Mouse (Mus musculus) stomach, postnatal 0 days (tissue): ENCODE data around the gene Mtfr1l. TPM values are rescaled to one million over a fixed set of nuclear protein-coding genes. Genes with fewer than 3 reads are reported as not detected.
A peak's percentile ranks its signal among the peaks of the same experiment; 100 is the strongest.

Experiments used
- ATAC-seq: fragments of 200-750 bp; cut with Nextera tagmentation; 2 replicates; pipeline ENCODE4 v1.8.0; 2017; ENCODE audit not compliant: low FRiP score, low TSS enrichment
- DNase-seq: peaks from one replicate; pipeline ENCODE4 v3.0.0-alpha.2; 2016; ENCODE audit warnings: low spot score
- H3K27ac ChIP-seq: fragments of 300-500 bp; sonication (generic); replicated peaks from 2 replicates; pipeline ENCODE4 v1.5.1; 2014; ENCODE audit warnings: mild to moderate bottlenecking, control low read depth
- H3K27me3 ChIP-seq: fragments of 300-500 bp; sonication (generic); 2 replicates; pipeline ENCODE4 v1.6.1; 2014; ENCODE audit warnings: low read length; ENCODE audit not compliant: control insufficient read depth, insufficient read depth
- H3K36me3 ChIP-seq: fragments of 300-500 bp; sonication (generic); 2 replicates; pipeline ENCODE4 v1.6.1; 2014; ENCODE audit warnings: low read length, mixed read lengths; ENCODE audit not compliant: control insufficient read depth, insufficient read depth
- H3K4me1 ChIP-seq: fragments of 300-500 bp; sonication (generic); replicated peaks from 2 replicates; pipeline ENCODE4 v1.6.1; 2014; ENCODE audit warnings: antibody characterized with exemption; ENCODE audit not compliant: control insufficient read depth, insufficient read depth
- H3K4me2 ChIP-seq: fragments of 300-500 bp; sonication (generic); replicated peaks from 2 replicates; pipeline ENCODE4 v1.6.1; 2014; ENCODE audit warnings: low read depth, mild to moderate bottlenecking, control low read depth, moderate library complexity
- H3K4me3 ChIP-seq: fragments of 300-500 bp; sonication (generic); 2 replicates; pipeline ENCODE4 v1.5.1; 2014; ENCODE audit warnings: low read depth, low read length, control low read depth
- H3K9ac ChIP-seq: fragments of 300-500 bp; sonication (generic); 2 replicates; pipeline ENCODE4 v1.6.1; 2014; ENCODE audit warnings: mild to moderate bottlenecking, low read length, control low read depth, mixed read lengths
- H3K9me3 ChIP-seq: fragments of 300-500 bp; sonication (generic); 2 replicates; pipeline ENCODE4 v1.6.1; 2016; ENCODE audit warnings: low read length; ENCODE audit not compliant: control insufficient read depth
- CTCF ChIP-seq: IDR thresholded peaks from 2 replicates; pipeline ENCODE4 v1.5.1; 2016; ENCODE audit warnings: antibody characterized with exemption, low read depth, mild to moderate bottlenecking, moderate library complexity
- EP300 ChIP-seq: optimal IDR thresholded peaks from 2 replicates; pipeline ENCODE3; 2016; ENCODE audit warnings: antibody characterized with exemption
- WGBS: fragments of 180-500 bp; shearing (Covaris S2); extraction: QIAGEN DNeasy Blood & Tissue Kit; methylation state at CpG from one replicate; pipeline ENCODE4 v1.1.7; 2014; 5-methylcytosine and 5-hydroxymethylcytosine counted together
- polyA plus RNA-seq: library from polyadenylated mRNA; unstranded; fragments of >200 nt; fragmentation: Nextera tagmentation; extraction: Ambion mirVana; gene quantifications from 2 replicates; pipeline ENCODE4 v1.2.1, GENCODE M21; 2015

Gene Mtfr1l
- polyA plus RNA-seq = 64.7 and 70.3 TPM in 2 replicates

- Histone ChIP-seq H3K4me2 (peak within 1 kb of the TSS; percentile 99), H3K9me3 (no peaks in the 10 kb centered on the region), H3K9ac (peak within 1 kb of the TSS; percentile 88), H3K27ac (peak within 1 kb of the TSS; percentile 92), H3K4me1 (no peaks in the 10 kb centered on the region), H3K27me3 (no peaks in the 10 kb centered on the region), H3K4me3 (peak within 1 kb of the TSS; percentile 81), H3K36me3 (peaks cover 6% of the 10 kb centered on the region; the same call in 1 of the 2 replicates)
- ATAC-seq (peak; percentile 97), DNase-seq (peak; percentile 99)
- under 1% methylated on average over 65 of the region's 71 CpGs for WGBS
- TF ChIP-seq CTCF (no peak; the same call in 1 of the 2 replicates), EP300 (no peak)
Measured at GRCm38 (mm10) chr4:134534932-134535786, at the start of gene Mtfr1l. Gene Mtfr1l (minus strand): TSS chr4:134535387.

DNA sequence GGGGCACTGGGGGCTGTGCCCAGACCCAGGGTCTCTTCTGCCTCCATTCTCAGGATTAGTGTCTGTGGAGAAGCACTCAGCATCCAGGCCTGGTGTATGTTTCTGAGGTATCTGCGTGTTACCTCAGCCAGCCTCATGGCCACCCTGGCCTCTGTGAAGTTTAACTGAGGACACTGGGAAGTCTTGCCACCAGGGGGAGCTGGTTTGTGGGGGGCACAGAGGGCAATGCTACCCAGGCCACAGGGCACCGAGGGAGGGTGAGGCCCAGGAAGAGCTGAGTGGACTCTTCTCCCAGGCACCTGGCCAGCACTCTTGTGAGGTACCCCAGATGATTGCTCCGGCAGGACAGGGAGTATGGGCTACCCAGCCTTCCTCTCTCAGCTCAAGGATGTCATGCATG, 48.3 kb upstream of the Mtfr1l start:
- WGBS = 52% methylated on average over 3 of the region's 3 CpGs
- no peak overlapping the region for H3K9ac ChIP-seq
- H3K36me3 ChIP-seq = no peaks in the 10 kb centered on the region
- no peaks in the 10 kb centered on the region for H3K27me3 ChIP-seq
- H3K9me3 ChIP-seq = no peaks in the 10 kb centered on the region
- H3K27ac ChIP-seq = no peak overlapping the region
- H3K4me2 ChIP-seq = no peak overlapping the region
- H3K4me1 ChIP-seq = 0 out of 2 replicates have a peak, but pooled peaks cover 2% of the 10 kb centered on the region
- TF ChIP-seq CTCF (peak; percentile 76), EP300 (no peak)
- ATAC-seq (peak; percentile 38; the same call in 1 of the 2 replicates), DNase-seq (peak; percentile 59)
- no peak overlapping the region for H3K4me3 ChIP-seq

DNA sequence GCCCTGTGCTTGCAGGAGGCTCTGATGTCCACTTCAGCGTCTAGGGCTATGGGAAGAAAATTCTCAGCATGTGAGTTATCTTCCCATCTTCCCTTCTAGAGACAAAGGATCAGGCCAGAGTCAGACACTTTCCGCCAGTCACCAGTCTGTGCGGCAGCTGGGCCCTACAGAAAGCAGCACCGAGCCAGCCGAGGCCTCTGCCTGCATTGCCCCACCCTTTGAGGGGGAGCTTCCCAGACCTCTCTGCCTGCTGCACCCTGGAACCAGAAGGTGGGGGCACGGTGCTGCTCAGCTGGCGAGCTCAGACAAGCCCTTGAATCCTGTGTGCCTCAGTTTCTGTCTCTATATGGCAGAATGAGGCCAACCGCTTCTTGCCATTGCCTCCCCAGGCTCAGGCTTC, 46.2 kb upstream of the Mtfr1l start:
- TF ChIP-seq EP300 (no peak), CTCF (no peak)
- H3K27me3 ChIP-seq = no peaks in the 10 kb centered on the region
- no peaks in the 10 kb centered on the region for H3K9me3 ChIP-seq
- H3K27ac ChIP-seq = no peak overlapping the region
- no peak overlapping the region for H3K9ac ChIP-seq
- no peak for DNase-seq
- no peaks in the 10 kb centered on the region for H3K36me3 ChIP-seq
- 0 out of 2 replicates have a peak, but pooled peaks cover 2% of the 10 kb centered on the region for H3K4me1 ChIP-seq
- H3K4me3 ChIP-seq = no peak overlapping the region
- WGBS = 53% methylated on average over 8 of the region's 8 CpGs
- H3K4me2 ChIP-seq = no peak overlapping the region
- ATAC-seq = no peak

GRCm38 (mm10) chr4:134580351-134581148, 45.4 kb upstream of the Mtfr1l start:
- H3K36me3 ChIP-seq = no peaks in the 10 kb centered on the region
- no peak overlapping the region for H3K4me2 ChIP-seq
- DNase-seq (no peak), ATAC-seq (no peak)
- no peak overlapping the region for H3K4me3 ChIP-seq
- no peaks in the 10 kb centered on the region for H3K9me3 ChIP-seq
- TF ChIP-seq CTCF (no peak), EP300 (no peak)
- 0 out of 2 replicates have a peak, but pooled peaks cover 2% of the 10 kb centered on the region for H3K4me1 ChIP-seq
- no peak overlapping the region for H3K27ac ChIP-seq
- H3K27me3 ChIP-seq = no peaks in the 10 kb centered on the region
- 81% methylated on average over 15 of the region's 15 CpGs for WGBS
- H3K9ac ChIP-seq = no peak overlapping the region

DNA sequence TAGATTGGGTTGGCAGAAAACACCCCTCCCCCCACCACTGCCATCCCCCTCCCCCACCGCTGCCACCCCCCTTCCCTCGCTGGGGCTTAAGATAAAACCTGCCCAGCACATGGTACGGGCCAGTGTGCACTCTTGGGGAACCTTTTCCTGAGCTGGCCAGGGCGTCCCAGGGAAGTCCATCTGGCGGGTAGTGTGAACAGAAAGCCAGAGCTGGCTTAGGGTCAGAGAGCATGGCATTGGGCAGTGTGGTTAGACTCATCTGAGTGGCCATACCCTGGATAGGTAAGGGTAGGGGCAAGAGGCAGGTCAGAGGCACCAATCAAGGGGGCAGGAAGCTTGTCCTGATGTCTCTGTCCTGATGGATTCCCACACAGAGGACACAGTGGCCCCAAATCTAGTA, 44.4 kb upstream of the Mtfr1l start:
- no peaks in the 10 kb centered on the region for H3K9me3 ChIP-seq
- no peak for ATAC-seq
- no peaks in the 10 kb centered on the region for H3K27me3 ChIP-seq
- TF ChIP-seq EP300 (no peak), CTCF (no peak)
- peak overlapping the region; percentile 27; the same call in 1 of the 2 replicates for H3K9ac ChIP-seq
- no peaks in the 10 kb centered on the region for H3K36me3 ChIP-seq
- no peak for DNase-seq
- H3K4me2 ChIP-seq = no peak overlapping the region
- WGBS = 42% methylated on average over 5 of the region's 5 CpGs
- H3K27ac ChIP-seq = no peak overlapping the region
- 0 out of 2 replicates have a peak, but pooled peaks cover 2% of the 10 kb centered on the region for H3K4me1 ChIP-seq
- no peak overlapping the region for H3K4me3 ChIP-seq
